Mouse (Mus musculus) heart, postnatal 14 days (tissue): ENCODE results near the gene Csk. TPM values are rescaled to one million over a fixed set of nuclear protein-coding genes. Genes with fewer than 3 reads are reported as not detected.

ENCODE experiments used
- total RNA-seq, 2 experiments: library from RNA; stranded (reverse); gene quantifications; 2 replicates each; pipeline ENCODE4 v1.2.3; 2021

Csk gene
- total RNA-seq, 2 experiments from 2014 or later: 26.9 to 34.1 TPM

Other genes starting within 250 kb of the Csk start
- 1 to 10 TPM; 9.0 to 9.3 TPM for gene Ppcdc, start 213.5 kb downstream of the Csk start, total RNA-seq
- 1 to 10 TPM; 7.4 to 7.7 TPM for gene Scamp5, start 185.6 kb downstream of the Csk start, total RNA-seq
- 1 to 10 TPM; 1.5 to 1.8 TPM for gene Rpp25, start 149.6 kb downstream of the Csk start, total RNA-seq
- gene Cox5a, start 132.4 kb downstream of the Csk start, total RNA-seq: 1,000 to 10,000 TPM; 2,287 to 2,318 TPM
- gene Fam219b, start 116.1 kb downstream of the Csk start, total RNA-seq: 1 to 10 TPM; 5.0 to 5.9 TPM
- 100 to 1,000 TPM; 162 to 176 TPM for gene Mpi, start 100.9 kb downstream of the Csk start, total RNA-seq
- gene Scamp2, start 92.7 kb downstream of the Csk start, total RNA-seq: 10 to 100 TPM; 28.0 to 32.7 TPM
- gene Ulk3, start 64.2 kb downstream of the Csk start, total RNA-seq: 1 to 10 TPM; 8.9 to 9.1 TPM
- gene Cplx3, start 47.4 kb downstream of the Csk start, total RNA-seq: not detected
- gene Lman1l, start 32.9 kb downstream of the Csk start, total RNA-seq: not detected
- not detected for gene Cyp1a2, start 30.1 kb upstream of the Csk start, total RNA-seq
- not detected for gene Cyp1a1, start 34.3 kb upstream of the Csk start, total RNA-seq
- 1 to 10 TPM; 6.6 to 7.4 TPM for gene Edc3, start 54.9 kb upstream of the Csk start, total RNA-seq
- 10 to 100 TPM; 32.7 to 40.8 TPM for gene Clk3, start 112.2 kb upstream of the Csk start, total RNA-seq
- gene Arid3b, start 183.2 kb upstream of the Csk start, total RNA-seq: 1 to 10 TPM; 3.6 to 4.5 TPM